Mouse (Mus musculus) neural tube, embryonic 15.5 days (tissue): Measurements from ENCODE around the gene Lta. TPM values are rescaled to one million over a fixed set of nuclear protein-coding genes. Genes with fewer than 3 reads are reported as not detected.

Experiments
- ATAC-seq: fragments of 200-750 bp; cut with Nextera tagmentation; 2 replicates; pipeline ENCODE4 v1.8.0; 2017; ENCODE audit warnings: mild to moderate bottlenecking, moderate TSS enrichment, moderate library complexity; ENCODE audit not compliant: low FRiP score
- H3K27ac ChIP-seq: fragments of 300-500 bp; sonication (generic); replicated peaks from 2 replicates; pipeline ENCODE4 v1.5.1; 2015; ENCODE audit warnings: mild to moderate bottlenecking, inconsistent platforms
- H3K27me3 ChIP-seq: fragments of 300-500 bp; sonication (generic); replicated peaks from 2 replicates; pipeline ENCODE4 v1.6.1; 2015; ENCODE audit warnings: inconsistent platforms
- H3K36me3 ChIP-seq: fragments of 300-500 bp; sonication (generic); 2 replicates; pipeline ENCODE4 v1.6.1; 2015; ENCODE audit warnings: inconsistent platforms
- H3K4me1 ChIP-seq: fragments of 300-500 bp; sonication (generic); 2 replicates; pipeline ENCODE4 v1.6.1; 2015; ENCODE audit warnings: inconsistent platforms
- H3K4me2 ChIP-seq: fragments of 300-500 bp; sonication (generic); 2 replicates; pipeline ENCODE4 v1.6.1; 2015; ENCODE audit warnings: inconsistent platforms, mild to moderate bottlenecking, moderate library complexity
- H3K4me3 ChIP-seq: fragments of 300-500 bp; sonication (generic); replicated peaks from 2 replicates; pipeline ENCODE4 v1.5.1; 2015; ENCODE audit warnings: mild to moderate bottlenecking, inconsistent platforms
- H3K9ac ChIP-seq: fragments of 300-500 bp; sonication (generic); replicated peaks from 2 replicates; pipeline ENCODE4 v1.6.1; 2015; ENCODE audit warnings: mild to moderate bottlenecking, inconsistent platforms
- H3K9me3 ChIP-seq: fragments of 300-500 bp; sonication (generic); replicated peaks from 2 replicates; pipeline ENCODE4 v1.6.1; 2016; ENCODE audit warnings: inconsistent platforms
- WGBS: fragments of 180-500 bp; shearing (Covaris S2); methylation state at CpG from one replicate; pipeline ENCODE4 v1.1.7; 2015; ENCODE audit warnings: mixed read lengths; 5-methylcytosine and 5-hydroxymethylcytosine counted together
- polyA plus RNA-seq: library from polyadenylated mRNA; unstranded; fragments of >200 nt; fragmentation: Nextera tagmentation; extraction: Ambion mirVana; gene quantifications from 2 replicates; pipeline ENCODE4 v1.2.1, GENCODE M21; 2015

Lta gene
- polyA plus RNA-seq, 1 experiment from 2014 or later: 0.75 TPM

GRCm38 (mm10) chr17:35200398-35200797 is 4.8 kb downstream of the Lta start:
- ATAC-seq: no peak

GRCm38 (mm10) chr17:35198946-35199345 is 6.2 kb downstream of the Lta start:
- 21% methylated on average over 8 of the region's 8 CpGs for WGBS

More at GRCm38 (mm10) chr17:35200398-35200797, 4.8 kb downstream of the Lta start:
- no peak overlapping the region for H3K27ac ChIP-seq
- H3K36me3 ChIP-seq: no peaks in the 10 kb centered on the region
- 90% methylated on average over 11 of the region's 11 CpGs for WGBS
- no peak overlapping the region for H3K4me2 ChIP-seq
- no peak overlapping the region for H3K4me3 ChIP-seq
- peaks cover 10% of the 10 kb centered on the region for H3K4me1 ChIP-seq
- no peak overlapping the region for H3K9ac ChIP-seq
- no peaks in the 10 kb centered on the region for H3K9me3 ChIP-seq
- H3K27me3 ChIP-seq: peaks cover 48% of the 10 kb centered on the region

GRCm38 (mm10) chr17:35198029-35198428 is 7.1 kb downstream of the Lta start:
- Histone ChIP-seq H3K9ac (no peak overlapping the region), H3K27me3 (peaks cover 44% of the 10 kb centered on the region), H3K4me1 (peaks cover 16% of the 10 kb centered on the region), H3K9me3 (no peaks in the 10 kb centered on the region), H3K4me2 (no peak overlapping the region), H3K4me3 (no peak overlapping the region), H3K27ac (no peak overlapping the region), H3K36me3 (no peaks in the 10 kb centered on the region)
- WGBS: 71% methylated on average over 7 of the region's 7 CpGs
- no peak for ATAC-seq

More at GRCm38 (mm10) chr17:35198946-35199345, 6.2 kb downstream of the Lta start:
- no peak overlapping the region for H3K4me3 ChIP-seq
- H3K9me3 ChIP-seq: no peaks in the 10 kb centered on the region
- no peak overlapping the region for H3K27ac ChIP-seq
- peaks cover 16% of the 10 kb centered on the region for H3K4me1 ChIP-seq
- no peak overlapping the region for H3K4me2 ChIP-seq
- H3K36me3 ChIP-seq: no peaks in the 10 kb centered on the region
- no peak for ATAC-seq
- H3K27me3 ChIP-seq: peaks cover 50% of the 10 kb centered on the region
- no peak overlapping the region for H3K9ac ChIP-seq

- Histone ChIP-seq H3K9me3 (no peaks in the 10 kb centered on the region), H3K36me3 (no peaks in the 10 kb centered on the region), H3K27me3 (peaks cover 44% of the 10 kb centered on the region), H3K4me2 (no peak overlapping the region), H3K4me1 (peaks cover 16% of the 10 kb centered on the region), H3K27ac (no peak overlapping the region), H3K4me3 (no peak overlapping the region), H3K9ac (no peak overlapping the region)
- ATAC-seq: no peak
- WGBS: 47% methylated on average over 6 of the region's 6 CpGs
Observed at GRCm38 (mm10) chr17:35197126-35197525, 8.0 kb downstream of the Lta start.

GRCm38 (mm10) chr17:35196321-35196641 is 8.9 kb downstream of the Lta start:
- no peak for ATAC-seq
- H3K9ac ChIP-seq: no peak overlapping the region
- peaks cover 16% of the 10 kb centered on the region for H3K4me1 ChIP-seq
- peak overlapping the region; percentile 68 for H3K4me2 ChIP-seq
- H3K4me3 ChIP-seq: peak overlapping the region; percentile 41
- WGBS: 32% methylated on average over 9 of the region's 9 CpGs
- H3K27ac ChIP-seq: no peak overlapping the region
- H3K9me3 ChIP-seq: no peaks in the 10 kb centered on the region
- H3K36me3 ChIP-seq: no peaks in the 10 kb centered on the region
- H3K27me3 ChIP-seq: peaks cover 38% of the 10 kb centered on the region

GRCm38 (mm10) chr17:35195631-35196320 is 9.4 kb downstream of the Lta start:
- Histone ChIP-seq H3K9me3 (no peaks in the 10 kb centered on the region), H3K27me3 (peaks cover 38% of the 10 kb centered on the region), H3K4me3 (peak overlapping the region; percentile 41), H3K4me2 (peak overlapping the region; percentile 68), H3K4me1 (peaks cover 16% of the 10 kb centered on the region), H3K27ac (no peak overlapping the region), H3K36me3 (no peaks in the 10 kb centered on the region), H3K9ac (0 out of 2 replicates have a peak overlapping the region, but pooled peaks have one; percentile 12)
- WGBS: under 1% methylated on average over 66 of the region's 66 CpGs
- ATAC-seq: peak; percentile 79; the same call in 1 of the 2 replicates

GRCm38 (mm10) chr17:35194844-35195630 is 10.1 kb downstream of the Lta start:
- H3K4me1 ChIP-seq: peaks cover 16% of the 10 kb centered on the region
- H3K36me3 ChIP-seq: no peaks in the 10 kb centered on the region
- peak overlapping the region; percentile 68 for H3K4me2 ChIP-seq
- 0 out of 2 replicates have a peak overlapping the region, but pooled peaks have one; percentile 12 for H3K9ac ChIP-seq
- H3K27me3 ChIP-seq: peaks cover 38% of the 10 kb centered on the region
- no peak overlapping the region for H3K27ac ChIP-seq
- peak overlapping the region; percentile 41 for H3K4me3 ChIP-seq
- 48% methylated on average over 19 of the region's 19 CpGs for WGBS
- no peak for ATAC-seq
- no peaks in the 10 kb centered on the region for H3K9me3 ChIP-seq

GRCm38 (mm10) chr17:35193881-35194843 is 11.0 kb downstream of the Lta start, which contains the start of gene Ltb:
Gene Ltb, plus strand, starts transcription at chr17:35194439.
- H3K4me2 ChIP-seq: peak within 1 kb of the TSS; percentile 68
- no peak within 1 kb of the TSS for H3K9ac ChIP-seq

GRCm38 (mm10) chr17:35192924-35193323 is 12.2 kb downstream of the Lta start:
- Histone ChIP-seq H3K36me3 (no peaks in the 10 kb centered on the region), H3K4me3 (no peak overlapping the region)

More at GRCm38 (mm10) chr17:35193881-35194843, 11.0 kb downstream of the Lta start, which contains the start of gene Ltb:
- WGBS: 73% methylated on average over 27 of the region's 28 CpGs
- no peak within 1 kb of the TSS for H3K27ac ChIP-seq
- H3K4me1 ChIP-seq: peaks cover 16% of the 10 kb centered on the region
- H3K9me3 ChIP-seq: no peaks in the 10 kb centered on the region
- no peaks in the 10 kb centered on the region for H3K36me3 ChIP-seq
- no peak for ATAC-seq
- H3K4me3 ChIP-seq: peak within 1 kb of the TSS; percentile 41; the same call in 1 of the 2 replicates
- H3K27me3 ChIP-seq: peaks cover 38% of the 10 kb centered on the region

GRCm38 (mm10) chr17:35191723-35192122 is 13.4 kb downstream of the Lta start:
- no peak overlapping the region for H3K9ac ChIP-seq
- peaks cover 17% of the 10 kb centered on the region for H3K4me1 ChIP-seq
- H3K36me3 ChIP-seq: no peaks in the 10 kb centered on the region
- no peak for ATAC-seq
- H3K9me3 ChIP-seq: no peaks in the 10 kb centered on the region
- H3K27ac ChIP-seq: no peak overlapping the region
- WGBS: 73% methylated on average over 2 of the region's 2 CpGs
- no peak overlapping the region for H3K4me3 ChIP-seq
- H3K4me2 ChIP-seq: no peak overlapping the region
- H3K27me3 ChIP-seq: peaks cover 27% of the 10 kb centered on the region

More at GRCm38 (mm10) chr17:35192924-35193323, 12.2 kb downstream of the Lta start:
- WGBS: 84% methylated on average over 5 of the region's 5 CpGs
- peaks cover 16% of the 10 kb centered on the region for H3K4me1 ChIP-seq
- H3K4me2 ChIP-seq: no peak overlapping the region
- H3K9me3 ChIP-seq: no peaks in the 10 kb centered on the region
- no peak overlapping the region for H3K27ac ChIP-seq
- H3K9ac ChIP-seq: no peak overlapping the region
- H3K27me3 ChIP-seq: peaks cover 32% of the 10 kb centered on the region
- no peak for ATAC-seq

GRCm38 (mm10) chr17:35190096-35190495 is 15.1 kb downstream of the Lta start:
- no peak overlapping the region for H3K4me3 ChIP-seq
- 86% methylated on average over 4 of the region's 4 CpGs for WGBS
- no peak overlapping the region for H3K9ac ChIP-seq
- ATAC-seq: no peak
- no peak overlapping the region for H3K4me2 ChIP-seq
- H3K36me3 ChIP-seq: no peaks in the 10 kb centered on the region
- H3K27ac ChIP-seq: no peak overlapping the region
- no peaks in the 10 kb centered on the region for H3K9me3 ChIP-seq
- peaks cover 15% of the 10 kb centered on the region for H3K4me1 ChIP-seq
- peaks cover 10% of the 10 kb centered on the region for H3K27me3 ChIP-seq
